Mouse (Mus musculus) neural tube, embryonic 14.5 days (tissue): ENCODE measurements at regions not wholly inside any gene's neighbourhood (a gene's known extent, or its start where the extent isn't known, plus 50 kb on each side); places are given as distances from the start of the nearest gene placed in this dataset.
A peak's percentile ranks its signal among the peaks of the same experiment; 100 is the strongest.

Experiments used
- ATAC-seq: fragments of 200-750 bp; cut with Nextera tagmentation; 2 replicates; pipeline ENCODE4 v1.8.0; 2017; ENCODE audit warnings: low read depth, mild to moderate bottlenecking, moderate TSS enrichment, moderate library complexity
- H3K27ac ChIP-seq: fragments of 300-500 bp; sonication (generic); 2 replicates; pipeline ENCODE4 v1.5.1; 2014; ENCODE audit warnings: low read depth, mild to moderate bottlenecking, control low read depth, low read length, moderate library complexity, mixed read lengths
- H3K27me3 ChIP-seq: fragments of 300-500 bp; sonication (generic); 2 replicates; pipeline ENCODE4 v1.6.1; 2014; ENCODE audit warnings: low read length; ENCODE audit not compliant: control insufficient read depth, insufficient read depth
- H3K36me3 ChIP-seq: fragments of 300-500 bp; sonication (generic); 2 replicates; pipeline ENCODE4 v1.6.1; 2014; ENCODE audit warnings: low read length, mixed read lengths; ENCODE audit not compliant: control insufficient read depth, insufficient read depth
- H3K4me1 ChIP-seq: fragments of 300-500 bp; sonication (generic); 2 replicates; pipeline ENCODE4 v1.6.1; 2014; ENCODE audit warnings: low read length; ENCODE audit not compliant: control insufficient read depth, insufficient read depth
- H3K4me2 ChIP-seq: fragments of 300-500 bp; sonication (generic); 2 replicates; pipeline ENCODE4 v1.6.1; 2014; ENCODE audit warnings: mild to moderate bottlenecking, low read depth, low read length, control low read depth
- H3K4me3 ChIP-seq: fragments of 300-500 bp; sonication (generic); 2 replicates; pipeline ENCODE4 v1.5.1; 2014; ENCODE audit warnings: low read depth, low read length, control low read depth, mixed read lengths
- H3K9ac ChIP-seq: fragments of 300-500 bp; sonication (generic); replicated peaks from 2 replicates; pipeline ENCODE4 v1.6.1; 2014; ENCODE audit warnings: low read depth, mild to moderate bottlenecking, control low read depth, low read length, mixed read lengths
- H3K9me3 ChIP-seq: fragments of 300-500 bp; sonication (generic); 2 replicates; pipeline ENCODE4 v1.6.1; 2016; ENCODE audit warnings: low read length; ENCODE audit not compliant: control insufficient read depth
- WGBS: fragments of 180-500 bp; shearing (Covaris S2); extraction: QIAGEN DNeasy Blood & Tissue Kit; methylation state at CpG from one replicate; pipeline ENCODE4 v1.1.7; 2014; 5-methylcytosine and 5-hydroxymethylcytosine counted together

DNA sequence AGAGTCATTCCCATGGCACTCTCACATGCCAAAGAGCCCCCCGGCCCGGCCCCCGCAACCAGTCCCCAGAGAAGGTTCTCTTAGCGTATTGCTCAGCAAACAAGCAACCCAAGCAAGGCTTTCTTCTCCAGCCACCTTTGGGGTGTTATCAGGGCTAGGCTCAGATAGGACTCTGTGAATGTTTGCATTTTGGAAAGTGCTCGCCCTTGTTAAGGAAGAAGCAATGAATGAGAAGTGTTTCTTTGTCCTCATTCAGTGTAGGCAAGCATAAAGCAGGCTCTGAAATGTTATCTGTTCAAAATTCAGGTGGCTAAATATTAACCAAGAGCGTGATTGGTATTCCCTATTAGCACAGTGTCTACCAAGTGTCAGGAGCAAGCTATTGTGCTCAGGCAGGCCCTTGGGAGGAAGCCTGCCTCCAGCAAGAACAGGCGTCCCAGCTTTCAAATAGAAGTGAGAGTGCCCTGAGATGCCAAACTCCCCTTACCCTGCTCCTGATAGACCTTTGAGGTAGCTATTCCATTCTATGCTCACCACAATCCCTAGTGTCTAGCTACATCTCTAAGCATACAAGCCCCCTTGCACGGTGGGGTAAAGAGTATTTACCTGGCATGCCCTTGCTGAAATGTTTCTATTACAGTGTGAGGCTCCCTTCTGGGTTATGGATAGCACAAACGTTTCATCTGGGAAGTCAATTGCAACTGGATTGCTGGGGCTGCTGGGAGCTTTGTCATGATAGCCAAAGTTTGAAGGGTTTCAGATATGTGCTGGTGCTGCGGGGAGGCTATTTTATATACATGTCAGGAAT lies 191.7 kb downstream of the Fam43a start:
- Histone ChIP-seq H3K4me1 (peaks cover 7% of the 10 kb centered on the region; the same call in 1 of the 2 replicates), H3K4me2 (no peak overlapping the region), H3K4me3 (no peak overlapping the region), H3K27ac (no peak overlapping the region), H3K9me3 (no peaks in the 10 kb centered on the region), H3K27me3 (no peaks in the 10 kb centered on the region), H3K9ac (no peak overlapping the region), H3K36me3 (no peaks in the 10 kb centered on the region)
- no peak for ATAC-seq
- 66% methylated on average over 10 of the region's 10 CpGs for WGBS

GRCm38 (mm10) chr16:30792738-30793377 lies 193.3 kb downstream of the Fam43a start:
- Histone ChIP-seq H3K27ac (no peak overlapping the region), H3K4me1 (peaks cover 7% of the 10 kb centered on the region; the same call in 1 of the 2 replicates), H3K4me2 (no peak overlapping the region), H3K9me3 (no peaks in the 10 kb centered on the region), H3K4me3 (no peak overlapping the region), H3K9ac (no peak overlapping the region), H3K36me3 (no peaks in the 10 kb centered on the region), H3K27me3 (no peaks in the 10 kb centered on the region)
- 0 out of 2 replicates have a peak, but pooled peaks have one; percentile 55 for ATAC-seq
- 68% methylated on average over 11 of the region's 11 CpGs for WGBS

DNA sequence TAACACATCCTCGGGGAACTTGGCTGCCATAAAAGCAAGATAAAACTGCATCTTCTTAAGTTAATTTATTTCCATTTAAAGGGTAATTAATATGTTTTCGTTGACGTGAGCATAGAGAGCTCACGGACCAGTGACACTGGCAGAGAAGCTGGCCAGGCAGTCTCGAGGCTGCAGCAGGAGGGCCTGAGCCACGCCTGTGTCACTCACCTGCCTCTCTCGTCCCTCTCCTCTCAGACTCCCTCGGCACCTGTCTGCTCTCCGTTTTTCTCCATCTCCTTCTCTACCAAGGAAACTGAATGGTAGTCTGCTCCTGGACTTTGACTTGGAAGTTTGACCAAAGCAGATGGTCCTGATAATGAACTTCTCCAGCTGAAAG lies 193.8 kb downstream of the Fam43a start:
- H3K9ac ChIP-seq: no peak overlapping the region
- H3K27me3 ChIP-seq: no peaks in the 10 kb centered on the region
- peaks cover 7% of the 10 kb centered on the region; the same call in 1 of the 2 replicates for H3K4me1 ChIP-seq
- no peak overlapping the region for H3K27ac ChIP-seq
- H3K36me3 ChIP-seq: no peaks in the 10 kb centered on the region
- 46% methylated on average over 9 of the region's 9 CpGs for WGBS
- H3K9me3 ChIP-seq: no peaks in the 10 kb centered on the region
- H3K4me2 ChIP-seq: no peak overlapping the region
- H3K4me3 ChIP-seq: no peak overlapping the region
- ATAC-seq: 0 out of 2 replicates have a peak, but pooled peaks have one; percentile 45

DNA sequence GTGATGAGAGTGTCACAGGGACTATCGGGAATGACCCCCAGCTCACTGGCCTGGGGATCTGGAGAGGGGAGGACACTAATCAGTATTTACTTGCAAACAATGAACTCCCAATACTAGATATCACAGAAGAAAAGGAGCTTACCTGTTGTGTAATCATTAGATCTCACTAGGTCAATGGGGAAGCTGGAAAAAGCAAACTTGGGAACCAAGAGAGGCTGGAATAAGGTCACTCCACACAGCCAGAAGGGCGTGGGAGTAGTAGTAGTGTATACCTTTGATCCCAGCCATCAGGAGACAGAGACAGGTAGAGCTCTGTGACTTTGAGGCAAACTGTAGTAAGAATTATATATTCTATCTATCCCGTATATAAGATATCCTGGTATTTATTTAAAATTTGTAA lies 194.3 kb downstream of the Fam43a start:
- Histone ChIP-seq H3K9ac (no peak overlapping the region), H3K27me3 (no peaks in the 10 kb centered on the region), H3K9me3 (no peaks in the 10 kb centered on the region), H3K4me2 (no peak overlapping the region), H3K4me1 (peaks cover 7% of the 10 kb centered on the region; the same call in 1 of the 2 replicates), H3K4me3 (no peak overlapping the region), H3K27ac (no peak overlapping the region), H3K36me3 (no peaks in the 10 kb centered on the region)
- 95% methylated on average over 3 of the region's 3 CpGs for WGBS
- no peak for ATAC-seq

GRCm38 (mm10) chr16:30795501-30795904 lies 196.0 kb downstream of the Fam43a start:
- no peak overlapping the region for H3K27ac ChIP-seq
- WGBS: 90% methylated on average over 5 of the region's 5 CpGs
- no peaks in the 10 kb centered on the region for H3K27me3 ChIP-seq
- H3K4me2 ChIP-seq: no peak overlapping the region
- no peak for ATAC-seq
- peaks cover 5% of the 10 kb centered on the region; the same call in 1 of the 2 replicates for H3K4me1 ChIP-seq
- no peaks in the 10 kb centered on the region for H3K9me3 ChIP-seq
- H3K36me3 ChIP-seq: no peaks in the 10 kb centered on the region
- H3K9ac ChIP-seq: no peak overlapping the region
- no peak overlapping the region for H3K4me3 ChIP-seq

- ATAC-seq: no peak
- no peak overlapping the region for H3K4me3 ChIP-seq
These were observed 196.6 kb downstream of the Fam43a start for GRCm38 (mm10) chr16:30796103-30796502.

GRCm38 (mm10) chr16:30797006-30797405 lies 197.5 kb downstream of the Fam43a start:
- Histone ChIP-seq H3K4me2 (no peak overlapping the region), H3K27ac (no peak overlapping the region), H3K9ac (no peak overlapping the region), H3K9me3 (no peaks in the 10 kb centered on the region), H3K4me3 (no peak overlapping the region), H3K27me3 (no peaks in the 10 kb centered on the region), H3K4me1 (no peaks in the 10 kb centered on the region), H3K36me3 (no peaks in the 10 kb centered on the region)
- ATAC-seq: no peak
- WGBS: 98% methylated on average over 3 of the region's 3 CpGs

More at GRCm38 (mm10) chr16:30796103-30796502, 196.6 kb downstream of the Fam43a start:
- Histone ChIP-seq H3K9me3 (no peaks in the 10 kb centered on the region), H3K4me2 (no peak overlapping the region), H3K4me1 (no peaks in the 10 kb centered on the region; the same call in 1 of the 2 replicates), H3K27me3 (no peaks in the 10 kb centered on the region), H3K36me3 (no peaks in the 10 kb centered on the region), H3K9ac (no peak overlapping the region), H3K27ac (no peak overlapping the region)
- 97% methylated on average over 6 of the region's 6 CpGs for WGBS

DNA sequence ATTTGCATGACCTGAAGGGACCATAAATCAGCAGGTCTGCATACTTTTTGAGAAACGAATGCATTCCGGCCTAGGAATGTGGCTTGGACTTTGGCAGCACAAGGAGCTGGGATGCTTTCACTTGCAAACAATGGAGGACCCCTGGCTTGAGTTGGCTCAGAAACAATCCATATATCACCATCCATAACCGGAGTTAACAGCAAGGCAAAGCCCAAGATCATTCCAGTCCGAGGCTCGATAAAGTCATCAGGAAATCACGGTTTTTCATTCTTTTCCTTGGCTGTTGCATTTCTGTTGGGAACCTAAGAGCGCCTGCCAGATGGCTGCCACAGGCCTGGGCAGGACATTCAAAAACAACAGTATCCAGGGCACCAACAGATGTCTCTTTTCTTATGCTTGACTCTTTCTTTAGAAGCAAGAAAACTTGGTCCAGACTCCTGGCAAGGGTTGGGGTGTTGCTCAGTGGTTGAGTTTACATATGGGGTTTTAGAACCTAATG lies 198.5 kb downstream of the Fam43a start:
- H3K4me2 ChIP-seq: no peak overlapping the region
- H3K36me3 ChIP-seq: no peaks in the 10 kb centered on the region
- H3K4me1 ChIP-seq: no peaks in the 10 kb centered on the region
- no peak overlapping the region for H3K4me3 ChIP-seq
- no peaks in the 10 kb centered on the region for H3K27me3 ChIP-seq
- H3K9me3 ChIP-seq: no peaks in the 10 kb centered on the region
- ATAC-seq: peak; percentile 34; the same call in 1 of the 2 replicates
- no peak overlapping the region for H3K27ac ChIP-seq
- WGBS: 31% methylated on average over 7 of the region's 7 CpGs
- no peak overlapping the region for H3K9ac ChIP-seq

- Histone ChIP-seq H3K9me3 (no peaks in the 10 kb centered on the region), H3K36me3 (no peaks in the 10 kb centered on the region), H3K4me1 (no peaks in the 10 kb centered on the region), H3K27ac (no peak overlapping the region), H3K9ac (no peak overlapping the region), H3K27me3 (no peaks in the 10 kb centered on the region), H3K4me3 (no peak overlapping the region), H3K4me2 (no peak overlapping the region)
- no peak for ATAC-seq
- 84% methylated on average over 1 of the region's 1 CpGs for WGBS
These were observed 199.0 kb downstream of the Fam43a start for GRCm38 (mm10) chr16:30798536-30798935.
